In the genomic region with DNA sequence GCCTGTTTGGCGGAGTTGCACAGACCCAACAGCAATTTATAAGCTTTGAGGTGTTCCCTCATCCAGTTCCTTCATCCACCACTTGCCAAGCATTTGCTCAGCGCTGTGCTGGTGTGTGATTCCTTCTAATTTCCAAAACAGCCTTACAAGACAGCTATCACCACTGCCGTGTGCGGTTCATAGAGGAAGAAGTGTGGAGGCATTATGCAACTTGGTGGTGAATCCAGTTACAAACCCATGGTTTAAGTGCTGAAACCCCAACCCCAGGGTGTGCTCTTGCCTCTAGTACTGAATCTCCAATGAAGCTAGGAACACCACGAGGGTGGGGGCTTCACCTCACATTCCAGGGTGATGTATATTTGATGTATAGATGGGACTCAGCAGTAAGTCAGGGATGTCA, we compare ENCODE assay signal across 23 mouse cellular contexts. TPM values are rescaled to one million over a fixed set of nuclear protein-coding genes. Genes with fewer than 3 reads are reported as not detected.
DNase-seq lines count a peak whose midpoint lies in the region; ATAC-seq and TF ChIP-seq lines count a peak whose summit lies in the region.
"Had no signal": no experiment of that assay in that cellular context is flagged by ENCODE, and none has a peak within 500 bp of the region (broad histone marks: within the 10 kb centered on the region; RNA-seq: fewer than 3 reads in every experiment).

No protein-coding gene starts in this region.

- TF ChIP-seq POLR2A in liver, adult 2 months (IDR thresholded peaks at IDR 0.05; ENCODE audit: extremely low read depth, insufficient read depth, low read length): no peak

- no peaks in the 10 kb centered on the region for H3K79me2 ChIP-seq in liver, adult 2 months (ENCODE audit: control insufficient read depth, insufficient read depth, low read length)

- peak; percentile 84 for ATAC-seq in common myeloid progenitor, adult 5-6 weeks (replicated peaks; ENCODE audit: low read depth, poor library complexity, severe bottlenecking)
- ATAC-seq in megakaryocyte, adult 5-6 weeks (ENCODE audit: poor library complexity, severe bottlenecking): peak; percentile 78
- ATAC-seq: forebrain, embryonic 13.5 days; forebrain, embryonic 15.5 days; forebrain, postnatal 0 days had no signal

- H3K27me3 ChIP-seq in liver, adult 2 months (ENCODE audit: control insufficient read depth, insufficient read depth, low read length): no peaks in the 10 kb centered on the region
- H3K27me3 ChIP-seq: embryonic facial prominence, embryonic 12.5 days; forebrain, embryonic 13.5 days; forebrain, embryonic 15.5 days had no signal

- no peak overlapping the region for H3K9ac ChIP-seq in liver, adult 2 months (ENCODE audit: low read depth, low read length)
- H3K9ac ChIP-seq: embryonic facial prominence, embryonic 12.5 days; forebrain, embryonic 13.5 days; forebrain, embryonic 15.5 days; forebrain, postnatal 0 days had no signal

- 0 out of 2 replicates have a peak, but pooled peaks cover 2% of the 10 kb centered on the region for H3K4me1 ChIP-seq in liver, adult 2 months (ENCODE audit: control insufficient read depth, insufficient read depth, low read length)
- H3K4me1 ChIP-seq: forebrain, embryonic 13.5 days had no signal

- no peak overlapping the region for H3K4me3 ChIP-seq in liver, adult 2 months (ENCODE audit: insufficient read depth, low read depth, low read length)
- H3K4me3 ChIP-seq: embryonic facial prominence, embryonic 10.5 days; embryonic facial prominence, embryonic 12.5 days; forebrain, embryonic 13.5 days; forebrain, embryonic 15.5 days had no signal

- WGBS in liver, adult 2 months: 81% methylated on average over 5 of the region's 5 CpGs

- H3K36me3 ChIP-seq in liver, adult 2 months (ENCODE audit: control insufficient read depth, insufficient read depth, low read length): no peaks in the 10 kb centered on the region; the same call in 1 of the 2 replicates
- H3K36me3 ChIP-seq: forebrain, embryonic 15.5 days had no signal

- peak overlapping the region; percentile 45 for H3K27ac ChIP-seq in liver, adult 2 months (replicated peaks; ENCODE audit: insufficient read depth, low read depth, low read length)
- H3K27ac ChIP-seq: embryonic facial prominence, embryonic 10.5 days; embryonic facial prominence, embryonic 12.5 days; forebrain, embryonic 13.5 days; forebrain, embryonic 15.5 days had no signal

- DNase-seq in liver, adult 2 months (ENCODE audit: extremely low read depth, low read depth, low spot score): no peak
- DNase-seq in liver: no peak
- peak; percentile 70 for DNase-seq in 416B (ENCODE audit: low read depth)
- no peak for DNase-seq in frontal cortex, postnatal 14 days (ENCODE audit: low spot score in 2 of 2)
- no peak for DNase-seq in right cerebral cortex, postnatal 36 days (ENCODE audit: low spot score in 2 of 2)
- DNase-seq in urinary bladder, postnatal 4 days (ENCODE audit: low spot score in 2 of 2): no peak
- DNase-seq: adrenal gland, adult 2 months; adrenal gland, postnatal 10 days; adrenal gland, postnatal 25 days; cerebellum, adult 11 months; cerebellum, adult 18-20 months; cerebellum, adult 8-10 months; cerebellum, adult 9-11 months; cerebellum, postnatal 14 days; cerebellum, postnatal 36 days; forebrain, postnatal 0 days had no signal

- TF ChIP-seq CTCF in liver, adult 2 months (IDR thresholded peaks at IDR 0.05; ENCODE audit: low read depth, low read length): no peak

RNA-seq across cellular contexts. Expression of gene Itga9, which starts 53.3 kb away (rescaled TPM):
- total RNA-seq in liver, adult 2 months (2014; rRNA removed): 15.8 and 16.1 TPM in 2 replicates
- polyA plus RNA-seq in liver, adult 2 months (2012; rRNA removed): 5.0 and 9.1 TPM in 2 replicates
- total RNA-seq in common myeloid progenitor, adult 5-6 weeks (2017): 3.0 and 7.0 TPM in 2 replicates
- total RNA-seq in megakaryocyte, adult 5-6 weeks (2015): 0.87 TPM in 1 of 2 replicates, not detected in the other
- 0.04 and 0.28 TPM in 2 replicates for total RNA-seq in megakaryocyte, adult 5-6 weeks (2017)
- polyA plus RNA-seq: C2C12 had no signal
